Mouse (Mus musculus): Measurements from ENCODE around the gene Camta1.

DNA sequence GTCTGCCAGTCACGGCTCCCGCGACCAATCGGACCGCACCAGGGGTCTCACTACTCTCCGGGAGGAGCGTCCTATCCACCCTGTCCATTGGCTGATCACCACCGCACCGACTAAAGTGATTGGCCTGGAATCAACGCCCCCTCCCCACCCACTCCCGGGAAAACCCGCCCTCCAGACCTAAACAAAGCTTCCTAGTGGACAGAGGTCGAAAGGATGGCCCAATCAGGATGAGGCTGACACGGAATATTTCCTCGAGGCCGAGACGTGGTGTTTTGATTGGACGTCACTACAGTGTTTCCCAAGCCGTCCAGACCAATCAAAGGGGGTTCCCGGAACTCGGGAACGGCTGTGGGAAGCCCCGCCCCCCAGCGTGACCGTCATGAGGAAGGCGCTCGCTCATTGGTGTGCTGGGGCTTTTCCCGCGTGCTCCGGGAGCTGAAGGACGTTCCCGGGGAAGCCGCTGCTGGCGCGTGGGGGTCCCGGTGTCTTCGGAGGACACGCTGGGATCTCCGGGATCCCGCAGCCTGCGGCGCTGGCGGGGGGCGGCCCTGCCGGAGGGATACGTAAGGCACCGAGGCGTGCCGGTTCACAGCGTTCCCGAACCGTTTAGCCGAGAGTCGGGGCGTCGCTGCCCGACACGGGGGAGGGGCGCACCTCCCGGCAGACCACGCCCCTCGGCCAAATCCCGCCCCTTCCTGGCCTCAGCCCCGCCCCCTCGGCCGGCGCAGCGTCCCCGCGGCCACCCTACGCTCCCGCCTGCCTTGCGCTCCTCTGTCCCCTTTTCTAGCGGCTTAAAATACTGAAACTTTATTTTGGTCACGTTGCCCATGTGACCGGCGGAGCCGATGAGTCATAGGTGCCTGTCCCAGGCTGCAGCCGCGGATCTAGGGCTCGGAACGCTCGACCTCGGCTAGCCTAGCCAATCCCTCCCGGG lies at the start of gene Camta1:
- no peak for TF ChIP-seq EP300 (optimal IDR thresholded peaks at IDR 0.05)
- TF ChIP-seq CTCF (IDR thresholded peaks at IDR 0.05; ENCODE audit: low read depth) = peak; percentile 11; the same call in 1 of the 2 replicates

Measured in stomach, postnatal 0 days (tissue).